Mouse (Mus musculus) liver, postnatal 0 days (tissue): ENCODE data around the gene Rho.

Source experiments
- CTCF ChIP-seq: sonication (generic); IDR thresholded peaks from 2 replicates; pipeline ENCODE4 v1.5.1; 2016; ENCODE audit warnings: antibody characterized with exemption, low read depth
- EP300 ChIP-seq: IDR thresholded peaks from 2 replicates; pipeline ENCODE4 v1.6.1; 2016; ENCODE audit warnings: antibody characterized with exemption, low read depth, mild to moderate bottlenecking

DNA sequence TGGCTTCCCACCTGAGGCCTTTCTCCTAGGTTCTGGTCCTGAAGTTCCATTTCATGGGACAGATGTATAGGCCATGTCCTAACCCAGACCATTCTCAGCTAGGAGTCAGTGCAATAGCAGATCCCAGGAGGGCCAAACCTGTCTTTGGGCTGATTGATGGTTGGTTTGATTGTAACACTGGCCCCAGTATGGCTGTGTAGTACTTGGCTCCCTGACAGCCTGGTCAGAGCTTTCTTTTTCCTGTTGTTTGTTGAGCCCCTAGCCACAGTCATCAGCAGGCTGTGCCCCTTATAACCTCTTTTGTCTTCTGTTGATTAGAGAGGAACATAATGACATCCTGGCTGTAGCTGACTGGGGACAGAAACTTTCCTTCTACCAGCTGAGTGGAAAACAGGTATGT is 47.5 kb upstream of the Rho start:
- TF ChIP-seq CTCF (no peak), EP300 (no peak)
